Mouse (Mus musculus) yolk sac, embryonic 10.5 days (tissue): ENCODE measurements at regions not wholly inside any gene's neighbourhood (a gene's known extent, or its start where the extent isn't known, plus 50 kb on each side); places are given as distances from the start of the nearest gene placed in this dataset.

ENCODE experiments used
- DNase-seq: peaks from one replicate; pipeline ENCODE4 v3.0.0-alpha.2; 2017; ENCODE audit warnings: low spot score

DNA sequence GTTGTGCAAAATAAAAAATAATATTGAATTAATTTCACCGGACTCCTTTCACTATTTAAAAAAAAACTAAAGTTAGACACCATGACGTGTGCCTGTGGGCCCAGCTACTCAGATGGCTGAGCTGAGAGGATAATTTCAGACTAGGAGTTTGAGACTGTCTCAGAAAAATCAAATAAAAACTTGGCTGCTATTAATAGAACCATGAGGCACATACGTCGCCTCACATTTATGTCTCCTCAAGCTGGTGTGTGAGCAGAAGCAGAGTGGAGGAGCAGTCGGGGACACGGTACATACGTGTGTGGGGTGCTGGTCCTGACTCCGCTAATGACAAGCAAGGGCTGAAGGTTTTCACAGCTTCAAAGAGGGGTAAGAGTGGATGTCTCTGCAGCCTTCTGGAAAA is 52.8 kb upstream of the Dmrtb1 start:
- DNase-seq = no peak

DNA sequence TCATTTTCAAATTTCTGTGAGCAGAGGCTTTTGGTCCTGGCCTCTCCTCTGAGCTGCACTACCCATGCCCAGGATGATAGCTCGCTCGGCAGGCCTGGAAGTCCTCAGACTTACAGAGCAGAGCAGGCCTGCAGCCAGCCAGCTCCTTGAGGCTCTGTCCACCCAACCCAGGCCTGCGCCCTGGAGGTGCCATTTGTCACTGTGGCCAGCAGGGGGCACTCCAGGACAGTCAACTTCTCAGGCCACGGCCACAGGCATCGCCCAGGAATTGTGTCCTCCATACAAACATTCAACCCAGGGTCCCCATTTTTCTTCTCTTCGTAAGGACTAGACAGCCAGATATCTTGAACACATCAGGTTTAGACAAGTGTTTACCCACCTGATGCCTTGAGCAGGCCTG is 53.9 kb upstream of the Dmrtb1 start:
- DNase-seq = peak; percentile 66

DNA sequence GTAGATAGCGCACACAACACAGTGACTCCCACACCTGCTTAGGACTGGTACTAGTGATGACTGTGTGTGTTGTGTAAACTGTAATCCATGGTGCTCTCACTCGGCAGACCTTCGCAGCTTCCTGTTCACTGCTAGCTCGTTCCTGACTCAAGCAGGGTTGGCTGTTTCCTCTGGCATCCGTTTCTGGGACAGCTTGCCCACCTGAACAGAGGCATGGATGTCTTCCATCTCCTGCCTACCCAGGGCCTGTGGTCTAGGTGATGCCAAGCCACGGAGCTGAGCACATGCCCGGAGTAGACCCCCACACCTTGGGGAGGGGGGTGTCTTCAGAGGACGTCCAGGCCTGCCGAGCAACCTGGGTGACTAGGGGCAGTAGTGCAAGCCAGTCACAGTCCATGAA is 54.7 kb upstream of the Dmrtb1 start:
- no peak for DNase-seq

DNA sequence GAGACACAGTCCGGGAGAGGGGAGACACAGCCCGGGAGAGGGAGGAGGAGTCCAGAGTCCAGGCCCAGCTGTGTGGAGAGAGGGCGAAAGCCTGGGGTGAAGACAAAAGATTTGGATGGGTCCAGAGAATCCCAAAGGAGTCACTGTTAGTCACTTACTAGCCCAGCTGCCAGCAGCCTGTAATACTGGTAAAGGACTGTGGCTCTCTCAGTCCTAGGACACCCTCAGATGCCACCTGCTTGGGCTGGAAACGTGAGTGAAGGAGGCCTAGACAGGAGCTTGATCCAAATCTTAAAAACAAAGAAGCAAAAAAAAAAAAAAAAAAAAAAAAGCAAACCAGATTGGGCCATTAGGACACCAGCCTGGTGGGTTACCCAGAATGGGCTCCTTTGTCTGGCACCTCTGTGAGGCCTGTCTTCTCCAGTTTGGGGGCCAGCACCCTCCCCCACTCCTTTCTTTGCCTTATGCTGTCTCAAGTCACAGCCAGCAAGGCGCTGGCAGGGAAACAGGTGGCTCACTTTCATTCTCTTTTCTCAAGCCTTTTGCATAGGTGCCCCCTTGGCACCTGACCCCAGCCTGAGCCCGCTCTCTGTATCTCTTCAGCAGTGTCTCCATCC is 55.9 kb upstream of the Dmrtb1 start:
- no peak for DNase-seq

DNA sequence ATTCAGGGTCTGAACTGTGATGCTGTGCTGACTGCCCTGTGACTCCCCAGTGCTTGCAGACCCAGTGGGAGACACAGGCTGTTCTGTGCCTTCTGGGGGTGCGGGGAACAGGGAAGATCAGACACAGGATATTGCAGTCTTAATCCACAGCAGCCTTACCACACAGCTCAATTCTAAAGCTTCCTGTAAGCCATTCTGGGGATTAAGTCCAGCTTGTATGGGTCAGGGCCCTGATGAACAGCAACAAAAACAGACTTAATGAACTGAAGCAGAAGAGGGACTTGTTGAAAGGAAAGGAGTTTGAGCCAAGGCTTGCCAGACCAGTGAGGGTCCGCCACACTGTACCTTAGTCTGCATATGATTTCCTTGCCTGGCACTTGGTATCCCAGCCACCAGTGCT is 58.4 kb upstream of the Lrp8 start:
- no peak for DNase-seq

DNA sequence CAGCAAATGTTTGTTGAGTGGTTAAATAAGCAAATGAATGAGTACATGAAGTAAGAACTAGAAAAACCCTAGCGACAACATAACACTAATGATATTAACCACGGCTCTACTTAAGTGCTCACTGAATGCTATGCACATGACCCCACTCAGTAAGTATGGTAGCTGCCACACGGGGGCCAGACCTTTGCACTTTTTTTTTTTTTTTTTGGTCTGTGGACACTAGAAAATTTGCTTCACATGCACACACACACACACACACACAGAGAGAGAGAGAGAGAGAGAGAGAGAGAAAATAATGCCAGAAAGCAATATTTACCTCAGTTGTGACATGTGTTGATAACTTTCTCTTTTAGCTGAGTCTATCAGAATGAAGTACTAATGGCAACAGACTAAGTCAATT is 55.7 kb upstream of the Lrp8 start:
- no peak for DNase-seq

DNA sequence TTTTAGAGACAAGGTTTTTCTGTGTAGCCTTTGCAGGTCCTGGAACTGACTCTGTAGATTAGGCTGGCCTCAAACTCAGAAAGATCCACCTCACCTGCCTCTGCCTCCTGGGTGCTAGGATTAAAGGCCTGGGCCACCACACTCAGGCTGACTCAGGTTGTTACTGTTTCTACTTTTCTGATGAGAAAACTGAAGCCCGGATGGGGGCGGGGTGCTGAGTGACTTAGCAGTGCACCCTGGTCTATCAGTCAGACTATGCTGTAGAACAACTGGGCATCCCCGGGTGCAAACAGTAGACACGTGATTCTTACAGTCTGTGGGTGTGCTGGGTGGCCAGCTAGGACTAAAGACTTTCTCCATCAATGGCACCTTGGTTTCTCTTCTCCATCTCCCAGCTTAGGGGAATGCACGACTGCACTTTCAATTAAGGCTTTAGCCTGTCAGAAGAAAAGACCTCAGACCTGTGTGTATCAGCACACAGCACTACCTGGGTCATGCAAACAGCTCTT is 55.1 kb upstream of the Lrp8 start:
- DNase-seq = no peak

DNA sequence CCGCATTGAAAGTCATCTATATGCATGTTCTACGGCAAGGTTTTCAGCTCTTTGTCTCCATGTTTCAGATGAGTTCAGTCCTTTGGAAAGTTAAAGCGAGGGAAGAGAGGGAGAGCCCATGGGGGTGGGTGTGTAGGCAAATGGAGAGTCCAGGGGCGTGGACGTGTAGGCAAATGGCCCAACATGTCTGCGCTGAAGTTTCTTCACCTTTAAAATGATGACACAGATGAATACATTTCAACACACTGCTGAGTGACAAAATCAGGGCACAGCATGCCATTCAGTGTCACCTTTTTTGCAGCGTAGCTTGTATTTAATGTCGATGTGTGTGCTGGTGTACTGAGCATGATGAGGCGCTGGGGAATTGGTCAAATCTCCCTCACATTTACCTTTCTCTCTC is 54.6 kb upstream of the Lrp8 start:
- no peak for DNase-seq

DNA sequence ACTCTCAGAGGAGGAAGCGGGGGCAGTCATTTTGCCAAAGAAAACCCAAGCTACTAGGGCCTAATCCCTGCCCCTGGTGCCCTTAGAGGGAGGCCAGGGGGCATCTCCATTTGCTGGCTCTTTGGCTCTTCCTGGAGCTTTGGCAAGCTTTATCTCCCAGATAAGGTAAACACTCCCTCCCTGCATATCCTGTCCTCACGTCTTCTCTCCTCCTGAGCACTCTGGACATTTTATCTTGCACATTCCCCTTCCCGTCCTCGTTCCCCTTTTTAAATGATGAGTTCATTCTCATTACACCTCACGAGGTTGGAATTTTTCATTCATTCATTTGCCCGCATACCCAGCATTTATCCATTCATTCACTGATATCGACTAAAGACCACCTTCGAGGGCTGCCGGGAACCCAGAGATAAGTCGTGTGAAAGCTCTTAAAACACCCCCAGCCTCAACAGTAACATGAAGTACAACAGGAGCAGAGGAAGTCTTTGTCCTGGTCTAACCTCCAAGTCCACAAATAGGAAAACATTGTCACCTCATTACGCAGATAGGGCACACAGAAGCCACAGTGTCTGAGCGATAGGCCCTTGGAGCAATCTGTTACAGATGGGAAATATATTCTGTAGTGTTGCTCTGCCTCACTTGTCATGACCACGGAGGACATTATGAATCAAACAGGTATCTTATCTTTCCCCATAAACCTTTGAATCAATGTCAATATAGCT is 54.0 kb upstream of the Lrp8 start:
- no peak for DNase-seq

DNA sequence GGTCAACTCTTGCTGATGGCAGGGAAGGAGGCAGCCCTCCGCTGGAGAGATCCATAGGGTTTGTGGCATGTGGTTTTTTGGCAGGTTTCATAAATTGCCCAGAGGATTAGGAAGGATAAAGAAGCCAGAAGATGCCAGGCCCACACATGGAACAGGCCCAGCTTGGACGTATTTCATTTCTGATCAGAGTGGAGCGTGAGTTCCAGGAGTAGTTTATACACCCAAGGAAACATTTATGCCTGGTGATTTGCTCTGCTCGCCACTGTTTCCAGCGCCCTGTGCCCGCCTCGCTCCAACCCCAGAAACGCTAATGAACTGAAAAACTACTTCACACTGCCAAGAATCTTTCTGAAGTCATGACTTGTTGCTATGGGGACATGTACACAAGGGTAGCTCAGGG is 53.0 kb upstream of the Lrp8 start:
- DNase-seq = no peak

DNA sequence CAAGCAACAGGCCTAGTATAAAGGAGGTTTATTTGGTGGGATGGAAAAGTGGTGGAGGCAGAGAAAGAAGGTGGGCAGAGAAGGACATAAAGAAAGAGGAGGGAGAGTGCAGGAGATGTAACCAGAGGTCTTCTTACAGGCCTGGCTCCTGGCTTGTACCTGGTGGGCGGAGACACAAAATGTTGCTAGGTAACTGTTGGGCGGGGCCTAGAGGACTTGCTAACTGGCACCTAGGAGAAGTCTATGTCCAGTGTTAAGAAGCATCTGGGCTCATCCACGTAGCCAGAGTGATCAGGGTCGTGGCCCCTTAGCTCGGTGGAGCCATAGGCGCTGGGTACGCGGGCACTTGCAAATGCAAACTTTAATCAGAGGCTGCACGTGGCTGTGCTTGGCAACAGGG is 52.0 kb upstream of the Lrp8 start:
- DNase-seq = no peak
